Mouse (Mus musculus) testis, adult 2 months (tissue): ENCODE measurements around the gene Clcnka. TPM values are rescaled to one million over a fixed set of nuclear protein-coding genes. Genes with fewer than 3 reads are reported as not detected.

Experiments used
- H3K27ac ChIP-seq: fragments of 200-500 bp; 2 replicates; pipeline ENCODE4 v1.5.1; 2012; ENCODE audit warnings: low read depth, low read length; ENCODE audit not compliant: control insufficient read depth, insufficient read depth
- H3K27me3 ChIP-seq: fragments of 200-500 bp; 2 replicates; pipeline ENCODE4 v1.6.1; 2012; ENCODE audit warnings: mild to moderate bottlenecking, low read length, moderate library complexity; ENCODE audit not compliant: control insufficient read depth, insufficient read depth
- H3K36me3 ChIP-seq: fragments of 200-500 bp; 2 replicates; pipeline ENCODE4 v1.6.1; 2012; ENCODE audit warnings: mild to moderate bottlenecking, low read length; ENCODE audit not compliant: control insufficient read depth, insufficient read depth
- H3K4me1 ChIP-seq: fragments of 200-500 bp; 2 replicates; pipeline ENCODE4 v1.6.1; 2012; ENCODE audit warnings: low read length; ENCODE audit not compliant: control insufficient read depth, insufficient read depth
- H3K4me3 ChIP-seq: fragments of 200-500 bp; 2 replicates; pipeline ENCODE4 v1.5.1; 2012; ENCODE audit warnings: low read depth, mild to moderate bottlenecking, low read length, moderate library complexity, mixed read lengths; ENCODE audit not compliant: control insufficient read depth
- CTCF ChIP-seq: fragments of 200-500 bp; IDR thresholded peaks from 2 replicates; pipeline ENCODE4 v1.5.1; 2012; ENCODE audit warnings: low read depth, mild to moderate bottlenecking, inconsistent platforms, low read length, moderate library complexity; ENCODE audit not compliant: control insufficient read depth, insufficient read depth, insufficient replicate concordance
- POLR2A ChIP-seq: fragments of 200-500 bp; IDR thresholded peaks from 2 replicates; pipeline ENCODE4 v1.6.1; 2012; ENCODE audit warnings: low read depth, mild to moderate bottlenecking, inconsistent platforms, low read length, moderate library complexity; ENCODE audit not compliant: control insufficient read depth
- polyA plus RNA-seq: library from polyadenylated mRNA; depleted of rRNA; stranded (reverse); fragments of >200 nt; gene quantifications from 2 replicates; pipeline ENCODE4 v1.2.3, GENCODE M21; 2012; rRNA removed

Gene Clcnka
- polyA plus RNA-seq, result 0.14 and 1.3 TPM in 2 replicates

DNA sequence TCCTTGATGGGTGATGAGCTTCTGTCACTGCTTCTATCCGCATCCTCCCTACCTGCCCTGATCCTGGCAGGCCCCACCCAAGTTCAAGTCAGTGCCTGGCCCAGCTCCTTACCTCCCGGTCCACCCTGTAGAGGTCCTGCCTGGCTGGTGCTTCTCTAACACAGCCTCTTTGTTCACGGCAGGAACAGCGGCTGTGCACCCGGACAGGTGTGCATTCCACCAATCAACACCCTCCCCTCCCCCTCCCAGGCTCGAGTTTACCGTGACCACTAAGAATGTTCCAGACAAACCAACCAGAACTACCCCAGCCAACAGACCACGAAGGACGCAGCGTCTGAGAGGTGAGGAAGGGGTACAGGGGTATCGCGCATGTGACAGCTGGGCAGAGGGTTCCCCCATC is at the start of gene Clcnka:
Gene Clcnka (minus strand): TSS at position 180 of the 400 bp plus-strand sequence.
- no peaks in the 10 kb centered on the region for H3K27me3 ChIP-seq
- H3K27ac ChIP-seq, result no peak within 1 kb of the TSS
- no peak for TF ChIP-seq POLR2A
- TF ChIP-seq CTCF, result no peak
- no peaks in the 10 kb centered on the region; the same call in 1 of the 2 replicates for H3K4me1 ChIP-seq
- no peak within 1 kb of the TSS for H3K4me3 ChIP-seq
- no peaks in the 10 kb centered on the region for H3K36me3 ChIP-seq

GRCm38 (mm10) chr4:141446211-141446610 is 47.7 kb upstream of the Clcnka start:
- TF ChIP-seq POLR2A (no peak), CTCF (no peak)
- Histone ChIP-seq H3K4me1 (peaks cover 8% of the 10 kb centered on the region), H3K36me3 (no peaks in the 10 kb centered on the region)

GRCm38 (mm10) chr4:141445328-141445720 is 46.8 kb upstream of the Clcnka start:
- TF ChIP-seq POLR2A (no peak), CTCF (no peak)
- Histone ChIP-seq H3K4me3 (peak overlapping the region; percentile 96), H3K27me3 (no peaks in the 10 kb centered on the region), H3K4me1 (peaks cover 8% of the 10 kb centered on the region), H3K36me3 (no peaks in the 10 kb centered on the region), H3K27ac (no peak overlapping the region)

More at GRCm38 (mm10) chr4:141446211-141446610, 47.7 kb upstream of the Clcnka start:
- Histone ChIP-seq H3K27me3 (no peaks in the 10 kb centered on the region), H3K4me3 (no peak overlapping the region), H3K27ac (no peak overlapping the region)

GRCm38 (mm10) chr4:141444451-141445327 is 46.2 kb upstream of the Clcnka start, which contains the start of gene Zbtb17:
Gene Zbtb17, plus strand, starts transcription at chr4:141444654.
- H3K27ac ChIP-seq, result peak within 1 kb of the TSS; percentile 88
- peaks cover 8% of the 10 kb centered on the region for H3K4me1 ChIP-seq
- TF ChIP-seq CTCF (no peak), POLR2A (peak; percentile 70)
- no peaks in the 10 kb centered on the region for H3K27me3 ChIP-seq
- no peaks in the 10 kb centered on the region for H3K36me3 ChIP-seq
- peak within 1 kb of the TSS; percentile 96 for H3K4me3 ChIP-seq

DNA sequence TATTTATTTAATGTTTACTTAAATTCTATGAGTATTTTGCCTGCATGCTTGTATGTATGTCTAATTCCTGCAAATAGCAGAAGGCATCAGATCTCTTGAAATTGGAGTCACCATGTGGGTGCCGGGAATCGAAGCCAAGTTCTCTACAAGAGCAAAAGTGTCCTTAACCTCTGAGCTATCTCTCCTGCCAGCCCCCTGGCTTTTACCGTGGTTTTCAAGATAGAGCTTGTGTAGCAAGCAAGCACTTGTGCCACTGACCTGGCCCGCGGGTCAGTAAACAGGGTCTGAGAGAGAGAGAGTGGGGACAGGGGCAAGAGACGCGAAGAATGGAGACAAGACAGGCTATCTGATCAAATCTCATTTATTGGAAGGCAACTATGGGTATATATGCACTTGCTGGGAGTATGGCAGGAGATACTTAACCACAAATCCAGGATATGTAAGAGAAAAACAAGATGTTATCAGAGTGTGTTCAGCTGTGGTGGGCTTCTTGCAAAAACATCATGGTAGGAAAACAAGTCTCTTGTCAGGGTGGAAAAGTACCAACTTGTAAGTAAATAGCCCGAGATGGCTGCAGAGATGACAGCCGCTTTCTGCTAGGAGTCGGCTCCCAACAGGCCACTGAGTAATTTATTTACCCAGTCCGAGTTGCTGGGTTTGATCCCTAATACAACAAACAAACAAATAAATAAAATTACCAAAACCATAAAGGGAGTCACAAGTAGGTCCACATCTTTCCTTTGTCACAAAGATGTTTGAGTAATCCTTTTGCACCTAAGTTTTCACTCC is 45.3 kb upstream of the Clcnka start:
- no peak for TF ChIP-seq CTCF
- TF ChIP-seq POLR2A, result no peak
- H3K4me3 ChIP-seq, result peak overlapping the region; percentile 96
- H3K27ac ChIP-seq, result no peak overlapping the region
- H3K4me1 ChIP-seq, result peaks cover 8% of the 10 kb centered on the region
- H3K27me3 ChIP-seq, result no peaks in the 10 kb centered on the region
- H3K36me3 ChIP-seq, result no peaks in the 10 kb centered on the region

- Histone ChIP-seq H3K36me3 (no peaks in the 10 kb centered on the region), H3K4me3 (no peak overlapping the region), H3K4me1 (peaks cover 8% of the 10 kb centered on the region), H3K27me3 (no peaks in the 10 kb centered on the region), H3K27ac (no peak overlapping the region)
- TF ChIP-seq POLR2A, result no peak
- no peak for TF ChIP-seq CTCF
These were observed 42.4 kb upstream of the Clcnka start for GRCm38 (mm10) chr4:141440877-141441276.

DNA sequence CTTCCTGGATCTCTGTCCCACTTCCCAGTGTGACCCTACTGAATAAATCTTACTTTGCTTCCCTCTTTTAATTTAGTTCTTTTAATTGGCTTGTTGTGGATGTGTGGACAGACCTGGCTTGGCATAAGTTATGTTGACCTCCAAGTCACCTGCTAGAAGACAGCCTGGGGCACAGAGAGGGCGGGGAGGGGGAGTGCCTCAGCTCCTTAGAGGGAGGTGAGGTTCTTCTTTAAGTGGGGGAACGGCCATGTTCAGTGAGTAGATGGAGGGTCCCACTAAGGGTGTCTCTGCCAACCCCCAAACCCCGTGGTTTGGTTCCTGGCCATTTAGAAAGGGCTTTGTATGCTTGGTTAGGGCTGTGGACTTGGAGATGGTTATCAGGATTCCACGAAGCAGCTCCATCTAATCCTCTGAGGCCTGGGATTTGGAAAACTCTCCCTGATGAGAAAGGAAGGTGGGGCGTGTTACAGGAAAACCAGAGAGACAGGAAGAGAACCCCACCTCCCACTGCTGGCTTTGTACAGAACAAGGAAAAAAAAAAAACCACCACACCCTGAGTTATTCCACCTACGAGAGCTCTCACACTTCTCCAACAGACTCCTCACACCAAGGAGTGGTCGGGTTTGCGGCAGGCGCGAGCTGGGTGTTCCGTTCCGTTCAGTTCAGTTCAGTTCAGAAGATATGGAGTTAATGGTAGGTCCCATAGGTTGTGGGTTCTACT is 40.7 kb upstream of the Clcnka start:
- Histone ChIP-seq H3K27me3 (no peaks in the 10 kb centered on the region), H3K36me3 (no peaks in the 10 kb centered on the region), H3K4me1 (peaks cover 3% of the 10 kb centered on the region; the same call in 1 of the 2 replicates), H3K4me3 (no peak overlapping the region), H3K27ac (no peak overlapping the region)
- TF ChIP-seq CTCF, result no peak
- no peak for TF ChIP-seq POLR2A
